Mouse (Mus musculus) stomach, postnatal 0 days (tissue): ENCODE measurements around the gene Pdxdc1.

ENCODE experiments used
- CTCF ChIP-seq: IDR thresholded peaks from 2 replicates; pipeline ENCODE4 v1.5.1; 2016; ENCODE audit warnings: antibody characterized with exemption, low read depth, mild to moderate bottlenecking, moderate library complexity
- EP300 ChIP-seq: optimal IDR thresholded peaks from 2 replicates; pipeline ENCODE3; 2016; ENCODE audit warnings: antibody characterized with exemption

DNA sequence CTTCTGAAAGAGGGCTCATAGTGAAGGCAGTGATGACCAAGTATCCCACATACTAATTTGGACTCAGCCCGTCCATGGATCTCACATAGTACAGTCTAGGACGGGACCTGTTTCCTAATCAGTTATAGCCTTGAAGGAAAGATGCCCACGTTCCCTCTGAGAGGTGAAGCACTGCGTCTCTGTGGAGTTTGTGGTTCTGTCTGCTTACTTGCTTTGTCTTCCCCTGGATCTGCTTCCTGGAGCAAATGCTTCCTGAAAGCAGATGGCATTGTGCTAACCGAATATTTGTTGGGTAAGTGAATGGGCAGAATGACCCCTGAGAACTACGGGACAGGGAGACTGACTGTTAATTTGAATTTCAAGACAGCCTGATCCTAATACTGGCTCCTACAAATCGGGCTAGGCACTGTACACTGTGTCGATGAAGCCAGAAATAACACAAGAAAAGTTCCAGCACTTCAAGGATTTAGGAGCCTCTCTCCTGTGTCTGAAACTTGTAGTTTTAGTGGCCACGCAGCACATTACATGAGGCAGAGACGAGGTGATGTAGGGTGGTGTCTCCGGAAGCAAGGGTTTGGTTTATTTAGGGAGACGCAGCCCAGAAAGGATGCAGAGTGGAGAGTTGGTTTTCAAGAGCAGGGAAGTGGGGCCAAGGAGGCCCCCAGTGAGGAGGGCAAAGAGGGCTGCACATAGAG lies 83.0 kb downstream of the Pdxdc1 start:
- TF ChIP-seq EP300 (no peak), CTCF (no peak)
